Mouse (Mus musculus): ENCODE data around the gene Zfp335. TPM values are rescaled to one million over a fixed set of nuclear protein-coding genes. Genes with fewer than 3 reads are reported as not detected.
"Not testable (repeated sequence)": the region's sequence is repeated elsewhere in the genome, so short reads cannot be mapped to it uniquely, and the experiment has no call there.

Zfp335 gene
- polyA plus RNA-seq, 1 experiment from 2014 or later, result 3.6 TPM

GRCm38 (mm10) chr2:164857101-164857821, 54.3 kb downstream of the Zfp335 start, which contains the start of gene Pltp:
Gene Pltp (minus strand): TSS chr2:164857711.
- Histone ChIP-seq H3K27me3 (replicated peaks; ENCODE audit: control insufficient read depth, insufficient read depth, low read length) (peaks cover 28% of the 10 kb centered on the region), H3K9me3 (ENCODE audit: control insufficient read depth) (no peaks in the 10 kb centered on the region), H3K36me3 (ENCODE audit: control insufficient read depth, insufficient read depth) (no peaks in the 10 kb centered on the region), H3K4me1 (replicated peaks; ENCODE audit: control insufficient read depth, insufficient read depth, low read length) (peaks cover 9% of the 10 kb centered on the region; the same call in 1 of the 2 replicates), H3K4me2 (replicated peaks; ENCODE audit: low read depth) (peak within 1 kb of the TSS; percentile 81), H3K27ac (ENCODE audit: low read depth, low read length) (peak within 1 kb of the TSS; percentile 28; the same call in 1 of the 2 replicates), H3K4me3 (ENCODE audit: low read depth, low read length) (peak within 1 kb of the TSS; percentile 51), H3K9ac (ENCODE audit: low read depth, low read length) (peak within 1 kb of the TSS; percentile 48)
- no peak for TF ChIP-seq CTCF (IDR thresholded peaks at IDR 0.05; ENCODE audit: low read depth)
- 0% methylated on average over 47 of the region's 47 CpGs for WGBS
- no peak for ATAC-seq

- 2% methylated on average over 42 of the region's 42 CpGs for WGBS
Measured at GRCm38 (mm10) chr2:164856309-164857100, 55.1 kb downstream of the Zfp335 start.

GRCm38 (mm10) chr2:164855572-164855971, 56.0 kb downstream of the Zfp335 start:
- H3K4me3 ChIP-seq (ENCODE audit: low read depth, low read length); ATAC-seq; H3K36me3 ChIP-seq (ENCODE audit: control insufficient read depth, insufficient read depth); H3K4me2 ChIP-seq (replicated peaks; ENCODE audit: low read depth); H3K9me3 ChIP-seq (ENCODE audit: control insufficient read depth); H3K27ac ChIP-seq (ENCODE audit: low read depth, low read length); H3K9ac ChIP-seq (ENCODE audit: low read depth, low read length); H3K4me1 ChIP-seq (replicated peaks; ENCODE audit: control insufficient read depth, insufficient read depth, low read length): not testable (repeated sequence)
- H3K27me3 ChIP-seq (replicated peaks; ENCODE audit: control insufficient read depth, insufficient read depth, low read length), result peaks cover 28% of the 10 kb centered on the region
- 72% methylated on average over 5 of the region's 5 CpGs for WGBS

More at GRCm38 (mm10) chr2:164856309-164857100, 55.1 kb downstream of the Zfp335 start:
- ATAC-seq, result 0 out of 2 replicates have a peak, but pooled peaks have one; percentile 6
- Histone ChIP-seq H3K27ac (ENCODE audit: low read depth, low read length) (no peak overlapping the region), H3K27me3 (replicated peaks; ENCODE audit: control insufficient read depth, insufficient read depth, low read length) (peaks cover 28% of the 10 kb centered on the region), H3K4me3 (ENCODE audit: low read depth, low read length) (peak overlapping the region; percentile 51), H3K4me1 (replicated peaks; ENCODE audit: control insufficient read depth, insufficient read depth, low read length) (peaks cover 9% of the 10 kb centered on the region; the same call in 1 of the 2 replicates), H3K4me2 (replicated peaks; ENCODE audit: low read depth) (peak overlapping the region; percentile 81), H3K9ac (ENCODE audit: low read depth, low read length) (peak overlapping the region; percentile 48), H3K36me3 (ENCODE audit: control insufficient read depth, insufficient read depth) (no peaks in the 10 kb centered on the region), H3K9me3 (ENCODE audit: control insufficient read depth) (no peaks in the 10 kb centered on the region)
- TF ChIP-seq CTCF (IDR thresholded peaks at IDR 0.05; ENCODE audit: low read depth), result peak; percentile 34

- TF ChIP-seq CTCF (IDR thresholded peaks at IDR 0.05; ENCODE audit: low read depth), result no peak
- Histone ChIP-seq H3K4me2 (replicated peaks; ENCODE audit: low read depth) (no peak overlapping the region), H3K36me3 (ENCODE audit: control insufficient read depth, insufficient read depth) (no peaks in the 10 kb centered on the region; the same call in 1 of the 2 replicates), H3K27me3 (replicated peaks; ENCODE audit: control insufficient read depth, insufficient read depth, low read length) (0 out of 2 replicates have a peak, but pooled peaks cover 8% of the 10 kb centered on the region), H3K4me3 (ENCODE audit: low read depth, low read length) (no peak overlapping the region), H3K4me1 (replicated peaks; ENCODE audit: control insufficient read depth, insufficient read depth, low read length) (no peaks in the 10 kb centered on the region), H3K9me3 (ENCODE audit: control insufficient read depth) (no peaks in the 10 kb centered on the region), H3K27ac (ENCODE audit: low read depth, low read length) (no peak overlapping the region), H3K9ac (ENCODE audit: low read depth, low read length) (no peak overlapping the region)
- 84% methylated on average over 8 of the region's 8 CpGs for WGBS
- ATAC-seq, result no peak
Measured at GRCm38 (mm10) chr2:164850061-164850460, 61.5 kb downstream of the Zfp335 start.

GRCm38 (mm10) chr2:164845782-164846181, 65.8 kb downstream of the Zfp335 start:
- no peak overlapping the region for H3K9ac ChIP-seq (ENCODE audit: low read depth, low read length)
- no peaks in the 10 kb centered on the region; the same call in 1 of the 2 replicates for H3K36me3 ChIP-seq (ENCODE audit: control insufficient read depth, insufficient read depth)
- 53% methylated on average over 3 of the region's 3 CpGs for WGBS
- H3K4me1 ChIP-seq (replicated peaks; ENCODE audit: control insufficient read depth, insufficient read depth, low read length), result no peaks in the 10 kb centered on the region
- TF ChIP-seq CTCF (IDR thresholded peaks at IDR 0.05; ENCODE audit: low read depth), result peak; percentile 61
- H3K27me3 ChIP-seq (replicated peaks; ENCODE audit: control insufficient read depth, insufficient read depth, low read length), result no peaks in the 10 kb centered on the region
- no peak overlapping the region for H3K27ac ChIP-seq (ENCODE audit: low read depth, low read length)
- no peak overlapping the region for H3K4me2 ChIP-seq (replicated peaks; ENCODE audit: low read depth)
- no peak for ATAC-seq
- no peaks in the 10 kb centered on the region for H3K9me3 ChIP-seq (ENCODE audit: control insufficient read depth)
- no peak overlapping the region for H3K4me3 ChIP-seq (ENCODE audit: low read depth, low read length)

Other genes with a start within 250 kb of the Zfp335 start
- not detected in 2 replicates for gene Wfdc11, start 237.7 kb downstream of the Zfp335 start, polyA plus RNA-seq (2015; fragmentation: Nextera tagmentation; extraction: Ambion mirVana)
- gene Wfdc13, start 226.7 kb downstream of the Zfp335 start, polyA plus RNA-seq (2015; fragmentation: Nextera tagmentation; extraction: Ambion mirVana), result 0.14 and 0.18 TPM in 2 replicates
- gene Spint4, start 213.3 kb downstream of the Zfp335 start, polyA plus RNA-seq (2015; fragmentation: Nextera tagmentation; extraction: Ambion mirVana), result not detected in 2 replicates
- gene Spint5, start 196.5 kb downstream of the Zfp335 start, polyA plus RNA-seq (2015; fragmentation: Nextera tagmentation; extraction: Ambion mirVana), result not detected in 2 replicates
- gene Wfdc3, start 165.8 kb downstream of the Zfp335 start, polyA plus RNA-seq (2015; fragmentation: Nextera tagmentation; extraction: Ambion mirVana), result 0.85 and 0.95 TPM in 2 replicates
- gene Dnttip1, start 165.8 kb downstream of the Zfp335 start, polyA plus RNA-seq (2015; fragmentation: Nextera tagmentation; extraction: Ambion mirVana), result 39.4 and 43.3 TPM in 2 replicates
- 118 and 121 TPM in 2 replicates for gene Ube2c, start 141.9 kb downstream of the Zfp335 start, polyA plus RNA-seq (2015; fragmentation: Nextera tagmentation; extraction: Ambion mirVana)
- gene Tnnc2, start 131.8 kb downstream of the Zfp335 start, polyA plus RNA-seq (2015; fragmentation: Nextera tagmentation; extraction: Ambion mirVana), result 0.51 and 0.73 TPM in 2 replicates
- gene Snx21, start 125.9 kb downstream of the Zfp335 start, polyA plus RNA-seq (2015; fragmentation: Nextera tagmentation; extraction: Ambion mirVana), result 12.5 and 13.0 TPM in 2 replicates
- gene Acot8, start 106.9 kb downstream of the Zfp335 start, polyA plus RNA-seq (2015; fragmentation: Nextera tagmentation; extraction: Ambion mirVana), result 52.5 and 54.4 TPM in 2 replicates
- 3.7 and 4.2 TPM in 2 replicates for gene Zswim3, start 106.7 kb downstream of the Zfp335 start, polyA plus RNA-seq (2015; fragmentation: Nextera tagmentation; extraction: Ambion mirVana)
- 7.0 and 7.6 TPM in 2 replicates for gene Zswim1, start 89.1 kb downstream of the Zfp335 start, polyA plus RNA-seq (2015; fragmentation: Nextera tagmentation; extraction: Ambion mirVana)
- gene Spata25, start 83.2 kb downstream of the Zfp335 start, polyA plus RNA-seq (2015; fragmentation: Nextera tagmentation; extraction: Ambion mirVana), result not detected in 2 replicates
- gene Ctsa, start 78.9 kb downstream of the Zfp335 start, polyA plus RNA-seq (2015; fragmentation: Nextera tagmentation; extraction: Ambion mirVana), result 1,079 and 1,142 TPM in 2 replicates
- 4.6 and 5.7 TPM in 2 replicates for gene Neurl2, start 78.3 kb downstream of the Zfp335 start, polyA plus RNA-seq (2015; fragmentation: Nextera tagmentation; extraction: Ambion mirVana)
- 14.5 and 16.2 TPM in 2 replicates for gene Pltp, start 54.0 kb downstream of the Zfp335 start, polyA plus RNA-seq (2015; fragmentation: Nextera tagmentation; extraction: Ambion mirVana)
- gene Pcif1, start 32.5 kb downstream of the Zfp335 start, polyA plus RNA-seq (2015; fragmentation: Nextera tagmentation; extraction: Ambion mirVana), result 43.2 and 44.0 TPM in 2 replicates
- gene Mmp9, start 29.0 kb upstream of the Zfp335 start, polyA plus RNA-seq (2015; fragmentation: Nextera tagmentation; extraction: Ambion mirVana), result 9.6 and 9.8 TPM in 2 replicates
- 0.09 and 0.47 TPM in 2 replicates for gene Slc12a5, start 49.0 kb upstream of the Zfp335 start, polyA plus RNA-seq (2015; fragmentation: Nextera tagmentation; extraction: Ambion mirVana)
- 11.9 and 13.9 TPM in 2 replicates for gene Ncoa5, start 123.1 kb upstream of the Zfp335 start, polyA plus RNA-seq (2015; fragmentation: Nextera tagmentation; extraction: Ambion mirVana)
- 3.6 and 4.6 TPM in 2 replicates for gene Cd40, start 143.9 kb upstream of the Zfp335 start, polyA plus RNA-seq (2015; fragmentation: Nextera tagmentation; extraction: Ambion mirVana)
- not detected in 2 replicates for gene 1700025C18Rik, start 179.0 kb upstream of the Zfp335 start, polyA plus RNA-seq (2015; fragmentation: Nextera tagmentation; extraction: Ambion mirVana)